Mouse (Mus musculus): ENCODE measurements at regions not wholly inside any gene's neighbourhood (a gene's known extent, or its start where the extent isn't known, plus 50 kb on each side); places are given as distances from the start of the nearest gene placed in this dataset.

GRCm38 (mm10) chr7:65588197-65588596 is 56.5 kb upstream of the Tarsl2 start:
- peak; percentile 58 for DNase-seq

- DNase-seq = no peak
Observed at GRCm38 (mm10) chr7:65586429-65586828, 58.3 kb upstream of the Tarsl2 start.

GRCm38 (mm10) chr7:65585251-65585650 is 57.7 kb upstream of the Tjp1 start:
- peak; percentile 6 for DNase-seq

GRCm38 (mm10) chr7:65580938-65581534 is 53.5 kb upstream of the Tjp1 start:
- no peak for DNase-seq

All from lung, postnatal 36 days (tissue).